Mouse (Mus musculus): ENCODE measurements at regions not wholly inside any gene's neighbourhood (a gene's known extent, or its start where the extent isn't known, plus 50 kb on each side); places are given as distances from the start of the nearest gene placed in this dataset.
A peak's percentile ranks its signal among the peaks of the same experiment; 100 is the strongest.

DNA sequence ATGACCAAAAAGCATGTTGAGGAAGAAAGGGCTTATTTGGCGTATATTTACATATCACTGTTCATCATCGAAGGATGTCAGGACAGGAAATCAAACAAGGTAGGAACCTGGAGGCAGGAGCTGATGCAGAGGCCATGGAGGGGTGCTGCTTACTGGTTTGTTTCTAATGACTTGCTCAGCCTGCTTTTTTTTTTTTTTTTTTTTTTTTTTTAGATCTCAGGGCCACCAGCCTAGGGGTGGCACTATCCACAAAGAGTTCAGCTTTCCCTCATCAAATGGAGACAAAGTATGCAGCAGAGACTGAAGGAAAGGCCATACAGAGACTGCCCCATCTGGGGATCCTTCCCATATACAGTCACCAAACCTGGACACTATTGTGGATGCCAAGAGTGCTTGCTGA lies 106.8 kb upstream of the Ccdc54 start:
- H3K9me3 ChIP-seq: no peaks in the 10 kb centered on the region
- no peaks in the 10 kb centered on the region for H3K36me3 ChIP-seq
- 89% methylated on average over 2 of the region's 2 CpGs for WGBS
- no peaks in the 10 kb centered on the region for H3K27me3 ChIP-seq
- no peak overlapping the region for H3K27ac ChIP-seq
- no peak overlapping the region for H3K4me2 ChIP-seq
- no peaks in the 10 kb centered on the region for H3K4me1 ChIP-seq
- no peak for ATAC-seq (ENCODE audit: insufficient number of reproducible peaks, insufficient read depth, low FRiP score, low TSS enrichment, low read depth)
- H3K9ac ChIP-seq: no peak overlapping the region
- H3K4me3 ChIP-seq: no peak overlapping the region

DNA sequence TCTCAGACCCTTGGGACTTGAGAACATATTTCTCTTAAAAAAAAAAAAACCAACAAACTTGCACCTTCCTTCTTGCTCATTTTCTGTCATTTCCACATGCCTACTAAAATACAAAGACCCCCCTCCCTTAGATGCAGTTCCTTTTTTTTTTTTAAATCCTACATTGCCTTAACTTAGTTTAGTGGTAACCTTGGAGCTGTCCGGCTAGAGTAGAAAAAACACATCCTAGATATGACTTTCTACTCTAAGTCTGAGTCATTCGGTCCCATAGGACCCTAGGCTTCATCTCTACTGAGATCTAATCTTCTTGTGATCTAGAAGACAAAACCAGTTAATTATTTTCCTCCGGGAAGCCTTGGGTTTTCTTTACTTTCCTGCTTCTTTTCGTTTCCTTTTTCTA lies 105.1 kb upstream of the Ccdc54 start:
- Histone ChIP-seq H3K36me3 (no peaks in the 10 kb centered on the region), H3K27ac (no peak overlapping the region), H3K4me2 (no peak overlapping the region), H3K9me3 (no peaks in the 10 kb centered on the region), H3K4me3 (no peak overlapping the region), H3K27me3 (no peaks in the 10 kb centered on the region), H3K9ac (no peak overlapping the region), H3K4me1 (no peaks in the 10 kb centered on the region)
- no peak for ATAC-seq (ENCODE audit: insufficient number of reproducible peaks, insufficient read depth, low FRiP score, low TSS enrichment, low read depth)
- WGBS: 67% methylated on average over 4 of the region's 4 CpGs

DNA sequence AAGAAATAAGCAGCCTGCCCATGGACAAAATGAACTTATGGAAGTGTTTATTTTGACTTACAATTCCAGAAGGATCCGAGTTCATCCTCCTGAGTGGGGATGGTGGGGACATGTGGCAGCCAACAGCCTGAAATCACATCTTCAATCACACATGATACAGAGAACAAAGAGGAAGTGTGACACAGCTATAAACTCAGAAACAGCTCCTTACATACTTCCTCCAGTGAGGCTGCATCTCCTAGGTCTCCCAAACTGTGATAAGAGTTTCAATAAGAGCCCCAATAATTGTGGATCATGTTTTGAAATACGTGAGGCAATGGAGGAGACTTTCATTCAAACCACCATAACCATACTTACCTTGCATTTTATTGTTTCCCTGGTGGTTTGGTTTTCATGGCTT lies 103.1 kb upstream of the Ccdc54 start:
- no peaks in the 10 kb centered on the region for H3K36me3 ChIP-seq
- no peak overlapping the region for H3K9ac ChIP-seq
- H3K4me3 ChIP-seq: no peak overlapping the region
- no peak overlapping the region for H3K27ac ChIP-seq
- no peaks in the 10 kb centered on the region for H3K9me3 ChIP-seq
- WGBS: 67% methylated on average over 2 of the region's 2 CpGs
- no peaks in the 10 kb centered on the region for H3K4me1 ChIP-seq
- H3K27me3 ChIP-seq: no peaks in the 10 kb centered on the region
- no peak for ATAC-seq (ENCODE audit: insufficient number of reproducible peaks, insufficient read depth, low FRiP score, low TSS enrichment, low read depth)
- no peak overlapping the region for H3K4me2 ChIP-seq

DNA sequence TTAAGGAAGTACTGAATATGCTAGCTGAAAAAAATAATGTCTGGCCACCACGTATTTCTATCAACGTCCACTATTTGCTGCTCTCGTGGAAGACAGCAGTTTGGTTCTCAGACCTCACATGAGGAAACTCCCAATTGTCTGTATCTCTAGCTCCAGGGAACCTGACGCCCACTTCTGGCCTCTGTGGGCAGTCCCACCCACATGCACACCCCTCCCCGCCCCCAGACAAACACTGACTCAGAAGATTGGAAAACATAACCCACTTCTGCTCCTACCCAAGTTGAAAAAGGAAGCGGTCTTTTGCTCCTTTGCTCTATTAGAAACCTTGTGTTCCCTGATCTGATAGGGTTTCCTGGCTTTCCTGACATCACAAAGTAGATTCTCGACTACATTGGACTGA lies 99.9 kb upstream of the Ccdc54 start:
- H3K4me1 ChIP-seq: no peaks in the 10 kb centered on the region
- H3K9me3 ChIP-seq: no peaks in the 10 kb centered on the region
- H3K27ac ChIP-seq: no peak overlapping the region
- no peak overlapping the region for H3K9ac ChIP-seq
- H3K4me2 ChIP-seq: no peak overlapping the region
- H3K36me3 ChIP-seq: no peaks in the 10 kb centered on the region
- no peak overlapping the region for H3K4me3 ChIP-seq
- WGBS: 78% methylated on average over 7 of the region's 7 CpGs
- H3K27me3 ChIP-seq: no peaks in the 10 kb centered on the region
- ATAC-seq (ENCODE audit: insufficient number of reproducible peaks, insufficient read depth, low FRiP score, low TSS enrichment, low read depth): no peak

DNA sequence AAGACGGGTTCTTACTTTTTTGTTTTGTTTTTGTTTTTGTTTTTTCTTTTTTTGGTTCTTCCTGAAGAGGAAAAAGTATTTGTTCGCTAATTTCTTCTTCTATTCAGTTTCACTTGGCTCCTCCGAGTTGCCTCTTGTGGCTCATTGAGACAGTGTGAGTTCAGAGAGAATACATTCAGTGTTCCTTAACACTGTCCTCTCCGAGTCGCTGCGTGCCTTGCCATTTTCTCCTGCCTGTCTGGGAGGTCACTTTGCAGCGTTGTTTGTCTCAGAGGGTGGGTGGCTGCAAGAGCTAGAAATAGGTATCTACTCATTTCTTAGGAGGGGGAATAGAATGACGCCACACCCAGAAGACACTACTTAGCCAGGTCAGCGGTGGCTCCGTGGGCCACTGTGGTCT lies 98.6 kb upstream of the Ccdc54 start:
- 61% methylated on average over 10 of the region's 10 CpGs for WGBS
- Histone ChIP-seq H3K27me3 (no peaks in the 10 kb centered on the region), H3K27ac (no peak overlapping the region), H3K9me3 (no peaks in the 10 kb centered on the region), H3K4me2 (peak overlapping the region; percentile 46), H3K4me3 (peak overlapping the region; percentile 19; the same call in 1 of the 2 replicates), H3K9ac (no peak overlapping the region), H3K36me3 (no peaks in the 10 kb centered on the region), H3K4me1 (no peaks in the 10 kb centered on the region)
- ATAC-seq (ENCODE audit: insufficient number of reproducible peaks, insufficient read depth, low FRiP score, low TSS enrichment, low read depth): no peak

DNA sequence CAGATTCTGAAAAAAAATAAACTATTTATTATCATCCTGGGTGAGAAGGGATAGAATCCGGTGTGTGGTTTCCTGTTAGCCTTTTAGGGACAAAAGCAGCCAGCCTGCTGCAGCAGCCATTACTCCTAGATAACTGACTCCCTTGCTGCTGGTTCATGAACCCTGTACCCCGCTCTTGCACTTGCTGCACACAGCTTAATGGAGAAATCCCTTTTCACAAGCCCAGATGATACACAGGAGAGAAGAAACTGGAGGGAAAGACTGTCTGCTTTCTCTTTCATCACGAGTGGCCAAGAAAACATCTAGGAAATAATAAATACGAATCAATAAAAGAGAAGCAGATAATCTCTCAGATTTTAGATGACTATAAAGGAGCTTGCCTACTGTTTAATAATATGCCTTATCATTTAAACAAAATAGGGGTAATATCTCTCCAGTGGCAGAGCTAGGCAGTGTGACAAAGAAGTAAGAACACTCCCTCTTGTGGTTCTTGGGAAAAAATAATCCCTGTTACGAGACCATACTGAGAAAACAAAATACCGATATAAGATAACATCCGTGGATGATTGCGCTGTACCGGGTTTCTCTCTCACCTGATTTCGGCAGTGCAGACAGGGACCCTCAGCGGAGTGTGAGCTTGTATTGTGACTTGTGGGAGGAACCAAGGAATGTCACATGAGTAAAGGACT lies 98.0 kb upstream of the Ccdc54 start:
- no peaks in the 10 kb centered on the region for H3K4me1 ChIP-seq
- H3K36me3 ChIP-seq: no peaks in the 10 kb centered on the region
- H3K27ac ChIP-seq: no peak overlapping the region
- H3K9ac ChIP-seq: no peak overlapping the region
- H3K4me2 ChIP-seq: peak overlapping the region; percentile 46
- no peak for ATAC-seq (ENCODE audit: insufficient number of reproducible peaks, insufficient read depth, low FRiP score, low TSS enrichment, low read depth)
- H3K9me3 ChIP-seq: no peaks in the 10 kb centered on the region
- no peaks in the 10 kb centered on the region for H3K27me3 ChIP-seq
- 64% methylated on average over 11 of the region's 11 CpGs for WGBS
- peak overlapping the region; percentile 19 for H3K4me3 ChIP-seq

DNA sequence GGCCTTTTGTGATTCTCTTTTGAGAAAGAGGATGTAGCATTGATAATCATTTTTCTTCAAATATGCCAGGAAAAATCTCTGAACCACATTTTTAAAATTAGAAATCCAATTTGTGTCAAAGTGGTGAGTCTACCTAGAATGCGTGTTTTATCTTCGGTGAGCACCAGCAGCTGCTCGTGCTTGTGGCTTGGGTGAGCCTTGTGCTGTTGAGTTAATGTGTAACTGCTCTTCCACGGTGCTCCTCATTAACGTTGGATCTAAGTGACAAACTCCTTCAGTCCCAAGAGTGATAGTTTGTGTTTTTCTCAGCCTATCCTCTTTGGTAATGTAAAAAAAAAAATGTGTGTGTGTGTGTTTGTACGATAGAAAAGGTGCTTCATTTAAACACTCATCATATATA lies 88.7 kb upstream of the Ccdc54 start:
- Histone ChIP-seq H3K9ac (no peak overlapping the region), H3K9me3 (no peaks in the 10 kb centered on the region), H3K4me3 (no peak overlapping the region), H3K27me3 (no peaks in the 10 kb centered on the region), H3K27ac (no peak overlapping the region), H3K36me3 (no peaks in the 10 kb centered on the region), H3K4me2 (no peak overlapping the region), H3K4me1 (no peaks in the 10 kb centered on the region)
- ATAC-seq (ENCODE audit: insufficient number of reproducible peaks, insufficient read depth, low FRiP score, low TSS enrichment, low read depth): no peak
- 92% methylated on average over 6 of the region's 6 CpGs for WGBS

DNA sequence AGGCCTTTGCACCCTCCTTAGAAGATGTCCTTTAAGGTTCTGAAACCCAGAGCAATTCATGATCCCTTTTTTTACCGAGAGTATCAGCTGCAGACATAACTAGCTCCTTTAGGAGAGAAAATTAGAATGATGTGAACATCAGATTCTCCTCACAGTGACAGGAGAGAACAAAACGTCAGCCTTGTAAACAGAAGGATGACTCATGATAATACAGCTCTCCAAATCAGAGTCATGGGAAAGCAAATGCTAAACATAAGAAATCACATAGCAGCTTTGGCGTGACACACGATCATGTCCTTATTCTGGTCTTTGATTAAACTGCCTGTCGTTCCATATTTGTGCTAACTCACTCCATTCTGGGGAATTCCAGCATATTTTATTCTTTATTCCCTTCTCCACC lies 82.4 kb upstream of the Ccdc54 start:
- H3K4me1 ChIP-seq: no peaks in the 10 kb centered on the region
- H3K27me3 ChIP-seq: no peaks in the 10 kb centered on the region
- H3K27ac ChIP-seq: no peak overlapping the region
- H3K9me3 ChIP-seq: no peaks in the 10 kb centered on the region
- no peak for ATAC-seq (ENCODE audit: insufficient number of reproducible peaks, insufficient read depth, low FRiP score, low TSS enrichment, low read depth)
- no peak overlapping the region for H3K9ac ChIP-seq
- WGBS: 78% methylated on average over 5 of the region's 5 CpGs
- H3K4me2 ChIP-seq: no peak overlapping the region
- H3K4me3 ChIP-seq: no peak overlapping the region
- H3K36me3 ChIP-seq: no peaks in the 10 kb centered on the region

DNA sequence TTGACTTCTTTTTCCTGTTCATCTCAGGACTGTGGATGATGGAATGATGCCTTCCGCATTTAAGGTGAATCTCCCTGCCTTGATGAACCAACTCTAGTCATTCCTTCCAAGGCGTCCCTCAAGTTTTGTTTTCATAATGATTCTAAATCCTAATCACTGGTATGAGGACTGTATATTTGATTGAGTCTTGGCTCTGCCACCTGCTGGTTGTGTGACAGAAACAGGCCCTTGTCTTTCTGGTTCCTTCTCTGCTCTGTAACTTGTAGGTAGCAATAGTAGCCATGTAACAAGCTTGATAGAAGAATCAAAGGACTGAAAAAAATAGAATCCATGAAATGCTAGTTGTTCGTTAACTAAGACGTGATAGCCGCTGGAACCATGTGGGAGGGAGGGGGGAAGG lies 81.8 kb upstream of the Ccdc54 start:
- no peaks in the 10 kb centered on the region for H3K27me3 ChIP-seq
- 66% methylated on average over 5 of the region's 5 CpGs for WGBS
- H3K4me3 ChIP-seq: no peak overlapping the region
- no peak overlapping the region for H3K4me2 ChIP-seq
- ATAC-seq (ENCODE audit: insufficient number of reproducible peaks, insufficient read depth, low FRiP score, low TSS enrichment, low read depth): no peak
- H3K9ac ChIP-seq: no peak overlapping the region
- H3K9me3 ChIP-seq: no peaks in the 10 kb centered on the region
- H3K36me3 ChIP-seq: no peaks in the 10 kb centered on the region
- H3K27ac ChIP-seq: no peak overlapping the region
- H3K4me1 ChIP-seq: no peaks in the 10 kb centered on the region

DNA sequence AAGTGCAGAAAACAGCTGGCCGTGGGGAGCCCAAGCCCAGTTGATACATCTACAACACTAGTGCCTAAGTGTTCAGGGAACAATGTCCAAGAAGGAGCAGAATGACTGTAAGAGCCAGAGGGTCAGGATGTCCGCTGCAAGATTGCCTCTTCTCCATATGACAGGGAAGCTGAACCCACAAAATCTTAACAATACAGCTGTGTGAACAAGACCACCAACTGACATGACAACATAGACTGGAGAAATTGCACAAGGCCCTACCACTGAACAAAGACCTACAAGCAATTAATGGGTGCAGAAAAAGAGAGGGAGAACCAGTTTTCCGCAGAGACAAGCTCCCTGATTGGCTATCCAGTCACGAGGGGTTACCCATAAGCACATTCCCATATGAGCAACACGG lies 80.2 kb upstream of the Ccdc54 start:
- H3K27ac ChIP-seq: no peak overlapping the region
- no peaks in the 10 kb centered on the region for H3K36me3 ChIP-seq
- H3K4me1 ChIP-seq: no peaks in the 10 kb centered on the region
- ATAC-seq (ENCODE audit: insufficient number of reproducible peaks, insufficient read depth, low FRiP score, low TSS enrichment, low read depth): no peak
- no peaks in the 10 kb centered on the region for H3K27me3 ChIP-seq
- no peaks in the 10 kb centered on the region for H3K9me3 ChIP-seq
- no peak overlapping the region for H3K9ac ChIP-seq
- no peak overlapping the region for H3K4me3 ChIP-seq
- no peak overlapping the region for H3K4me2 ChIP-seq
- WGBS: 87% methylated on average over 5 of the region's 5 CpGs

DNA sequence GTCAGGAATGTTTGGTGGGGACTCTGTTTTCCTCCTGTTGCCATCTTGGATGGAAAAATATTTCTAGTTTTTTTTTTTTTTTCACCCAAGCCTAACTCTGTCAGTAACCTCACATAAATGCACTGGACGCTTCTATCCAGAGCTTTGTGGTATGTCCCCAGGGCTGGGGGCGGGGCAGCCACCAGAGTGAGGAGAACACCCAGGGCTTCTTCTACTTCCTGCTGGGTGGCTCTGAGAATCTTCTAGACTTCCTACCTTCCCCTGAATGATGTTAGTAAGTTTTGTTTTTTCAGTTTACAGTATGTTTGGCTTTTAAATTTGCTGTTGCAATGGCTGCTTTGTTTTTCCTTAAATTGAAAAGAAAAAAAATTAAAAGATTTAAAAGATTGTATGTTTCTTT lies 73.3 kb upstream of the Ccdc54 start:
- Histone ChIP-seq H3K4me1 (no peaks in the 10 kb centered on the region), H3K9me3 (no peaks in the 10 kb centered on the region), H3K9ac (no peak overlapping the region), H3K27me3 (no peaks in the 10 kb centered on the region), H3K27ac (no peak overlapping the region), H3K4me2 (no peak overlapping the region), H3K4me3 (no peak overlapping the region), H3K36me3 (no peaks in the 10 kb centered on the region)
- 46% methylated on average over 2 of the region's 2 CpGs for WGBS
- no peak for ATAC-seq (ENCODE audit: insufficient number of reproducible peaks, insufficient read depth, low FRiP score, low TSS enrichment, low read depth)

Data from embryonic facial prominence, embryonic 13.5 days (tissue).